Mouse (Mus musculus) urinary bladder, postnatal 36 days (tissue): ENCODE measurements around the gene Wdr20.
"Not testable (repeated sequence)": the region's sequence is repeated elsewhere in the genome, so short reads cannot be mapped to it uniquely, and the experiment has no call there.

Experiments used
- DNase-seq, 2 experiments: peaks; one replicate each; pipeline ENCODE4 v3.0.0; 2022; ENCODE audit warnings: low spot score in 2 of 2, mixed read lengths in 1 of 2

Gene Wdr20

DNA sequence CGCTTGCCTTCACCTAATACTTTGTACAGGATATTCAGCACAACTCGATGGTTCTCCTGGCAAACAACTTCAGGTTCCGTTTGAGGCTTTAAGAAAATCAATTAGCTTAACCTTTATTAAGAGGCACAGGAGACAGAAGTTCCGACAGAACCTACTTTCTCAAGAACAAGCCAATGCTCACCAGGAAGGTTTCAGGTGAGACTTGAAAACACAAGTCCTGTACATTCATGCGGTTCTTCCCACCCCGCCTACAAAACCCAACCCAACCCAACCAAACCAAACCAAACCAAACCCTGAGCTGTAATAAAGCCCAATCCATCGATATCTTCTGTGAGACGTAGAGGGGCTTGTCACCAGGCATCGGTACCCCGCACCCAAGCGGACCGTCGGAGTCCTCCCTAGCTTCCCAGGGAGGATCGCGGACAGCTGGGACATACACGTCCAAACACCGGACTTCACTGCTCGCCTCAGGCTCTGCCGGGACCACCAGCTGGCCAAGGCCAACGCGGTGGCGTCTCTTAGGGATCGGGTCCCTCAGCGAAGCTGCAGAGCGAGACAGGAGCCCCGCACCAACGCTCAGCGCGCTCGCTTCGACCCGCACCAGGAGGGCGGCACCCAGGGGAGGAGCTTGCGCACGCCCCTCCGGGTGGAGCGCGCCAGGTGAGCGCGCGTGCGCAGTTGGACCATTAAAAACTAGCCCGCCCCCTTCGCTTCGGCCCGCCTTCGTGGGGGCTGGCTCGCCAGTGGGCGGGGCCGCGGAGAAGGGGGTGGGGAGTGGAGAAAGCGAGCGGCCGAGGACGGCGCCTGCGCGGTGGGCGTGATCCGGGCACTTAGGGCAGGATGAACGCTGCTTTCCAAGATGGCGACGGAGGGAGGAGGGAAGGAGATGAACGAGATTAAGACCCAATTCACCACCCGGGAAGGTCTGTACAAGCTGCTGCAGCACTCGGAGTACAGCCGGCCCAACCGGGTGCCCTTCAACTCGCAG is at the start of gene Wdr20:
Gene Wdr20, plus strand, starts transcription at position 775 of the 988 bp plus-strand sequence.
- peak; percentile 98 for DNase-seq

DNA sequence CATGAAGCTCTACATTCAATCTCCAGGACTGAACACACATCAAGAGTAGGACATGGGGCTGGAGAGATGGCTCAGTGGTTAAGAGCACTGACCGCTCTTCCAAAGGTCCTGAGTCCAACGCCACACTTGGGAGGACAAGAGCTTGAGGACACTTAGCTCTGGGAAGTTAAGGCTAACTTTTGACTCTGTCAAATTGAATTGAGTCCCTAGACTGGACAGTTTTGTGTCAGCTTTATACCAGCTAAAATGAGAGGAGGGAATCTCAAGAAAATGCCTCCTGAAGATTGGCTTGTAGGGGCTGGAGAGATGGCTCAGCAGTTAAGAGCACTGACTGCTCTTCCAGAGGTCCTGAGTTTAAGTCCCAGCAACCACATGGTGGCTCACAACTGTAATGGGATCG is 48.8 kb upstream of the Wdr20 start:
- not testable (repeated sequence) for DNase-seq

DNA sequence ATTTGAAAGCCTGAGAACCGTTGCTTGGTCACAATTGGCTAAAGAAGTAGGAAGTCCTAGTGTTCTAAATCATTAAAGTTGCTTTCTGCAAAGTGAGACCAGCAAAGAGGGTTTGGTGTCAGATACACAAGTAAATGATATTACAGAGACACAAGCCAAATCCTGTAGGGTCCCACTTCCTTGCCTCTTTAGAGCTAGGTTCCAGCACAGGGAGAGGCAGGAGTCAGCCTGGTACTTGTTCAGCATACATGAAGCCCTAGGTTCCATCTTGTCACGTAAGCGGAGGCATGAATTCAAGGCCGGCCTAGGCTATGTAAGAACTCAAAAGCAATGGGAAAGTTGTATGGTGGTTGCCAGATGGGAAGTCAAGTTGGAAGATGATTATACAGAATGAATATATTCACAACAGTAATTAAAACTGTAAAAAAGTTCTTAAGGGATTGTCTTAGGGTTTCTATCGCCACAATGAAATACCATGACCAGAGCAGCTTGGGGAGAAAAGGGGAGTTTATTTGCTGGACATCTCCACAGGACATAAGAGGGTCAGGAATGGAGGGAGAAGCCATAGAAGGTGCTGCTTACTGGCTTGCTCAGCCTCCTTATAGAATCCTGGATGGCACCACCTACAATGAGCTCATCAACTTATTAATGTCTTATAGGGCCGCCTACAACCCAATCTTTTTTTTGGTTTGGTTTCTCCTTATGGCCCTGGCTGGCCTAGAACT is 47.7 kb upstream of the Wdr20 start:
- DNase-seq: no peak

DNA sequence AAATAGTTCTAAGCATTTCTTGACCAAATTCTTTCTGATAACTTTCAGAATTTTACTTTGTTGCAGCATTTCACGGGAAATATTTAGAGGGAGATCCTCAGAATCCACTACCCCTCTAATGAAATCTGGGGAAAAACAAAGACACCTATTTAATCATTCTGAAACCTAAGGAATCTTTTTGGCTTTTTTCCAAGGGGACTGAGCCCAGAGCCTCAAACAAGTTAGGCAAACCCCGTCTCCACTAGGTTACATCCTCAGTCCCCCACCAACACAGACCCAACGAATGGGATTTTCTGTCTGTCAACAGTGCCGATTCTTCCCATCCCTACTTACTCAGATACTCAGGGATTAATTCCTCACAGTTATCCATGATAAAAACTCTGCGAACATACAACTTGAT is 44.4 kb upstream of the Wdr20 start:
- not testable (repeated sequence) for DNase-seq

DNA sequence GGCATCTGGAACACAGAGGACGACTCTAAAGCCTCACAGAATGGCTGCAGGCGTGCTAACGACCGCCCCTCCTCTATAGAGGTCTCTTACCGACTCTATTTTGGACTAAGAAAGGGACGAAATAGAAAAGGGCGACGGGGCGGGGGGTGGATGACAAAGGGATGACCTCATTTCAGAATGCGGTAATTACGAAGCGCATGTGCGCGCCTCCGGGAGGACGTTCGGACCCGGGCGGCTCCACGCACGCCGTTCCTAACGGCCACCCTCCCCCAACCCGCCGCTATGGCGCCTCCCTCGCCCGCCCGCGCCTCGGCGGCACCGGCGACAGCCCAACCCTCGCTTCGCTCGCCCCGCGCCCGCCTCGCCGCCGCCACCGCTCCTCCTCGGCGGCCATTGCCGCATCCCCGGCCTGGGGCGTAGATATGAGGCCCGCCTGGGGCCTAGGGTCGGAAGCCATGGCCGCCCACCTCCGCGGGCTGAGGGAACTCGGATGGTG is 42.0 kb upstream of the Wdr20 start:
- peak; percentile 26 to 30 for DNase-seq

DNA sequence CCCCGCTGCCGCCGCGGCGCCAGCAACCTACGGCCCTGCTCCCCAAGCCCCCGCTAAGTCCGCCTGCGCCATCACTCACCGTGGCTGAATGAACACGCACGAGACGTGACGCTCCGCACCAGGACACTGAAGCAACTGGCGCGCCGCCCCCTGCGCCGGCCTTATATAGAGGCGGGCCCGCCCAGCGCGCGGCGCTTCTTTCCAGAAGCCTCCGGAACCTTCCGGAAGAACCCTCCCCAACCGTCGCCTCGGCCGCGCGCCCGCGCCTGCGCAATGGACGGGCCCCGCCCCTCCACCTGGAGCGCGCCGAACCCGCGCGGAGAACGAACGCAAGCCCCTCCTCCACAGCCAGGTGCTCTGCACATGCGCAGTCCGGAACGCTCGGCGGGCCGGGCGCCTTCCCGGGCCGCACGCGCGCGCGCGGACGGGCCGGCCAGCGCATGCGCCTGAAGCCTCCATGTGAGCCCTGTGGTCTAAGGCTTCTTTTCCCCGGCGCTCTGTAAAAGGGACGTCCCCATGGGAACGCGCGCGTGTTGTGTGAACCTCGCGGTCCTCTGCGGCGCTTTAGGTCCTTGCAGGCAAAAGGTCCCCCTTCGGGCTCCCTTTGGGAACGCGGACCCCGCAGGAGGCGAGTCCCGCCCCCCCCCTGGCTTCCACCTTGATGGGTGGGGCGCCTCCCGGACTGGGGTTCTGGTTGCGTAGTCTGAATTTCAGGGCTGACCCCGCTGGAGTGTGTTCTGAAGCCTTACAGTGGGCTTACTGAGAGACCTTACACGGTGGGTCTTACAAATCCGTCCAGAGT is 41.4 kb upstream of the Wdr20 start:
- DNase-seq: peak; percentile 98

DNA sequence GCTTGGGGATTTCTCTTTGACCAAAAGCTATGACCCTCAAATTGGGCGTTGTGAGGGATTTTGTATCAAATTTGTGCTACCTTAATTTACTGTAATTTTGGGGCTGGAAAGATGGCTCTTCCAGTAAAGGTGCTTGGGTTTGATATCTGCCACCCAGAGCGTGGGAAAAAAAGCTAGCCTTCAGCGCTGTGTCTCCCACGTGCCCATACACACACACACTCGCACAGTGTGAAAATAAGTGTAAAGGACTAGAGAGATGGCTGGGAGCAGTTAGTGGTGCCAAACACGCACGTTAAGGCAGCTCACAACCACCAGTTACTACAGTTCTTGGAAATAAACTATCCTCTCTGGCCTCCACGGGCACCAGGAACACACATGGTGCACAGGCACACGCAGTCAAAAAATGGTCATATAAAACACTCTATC is 40.8 kb upstream of the Wdr20 start:
- no peak for DNase-seq

DNA sequence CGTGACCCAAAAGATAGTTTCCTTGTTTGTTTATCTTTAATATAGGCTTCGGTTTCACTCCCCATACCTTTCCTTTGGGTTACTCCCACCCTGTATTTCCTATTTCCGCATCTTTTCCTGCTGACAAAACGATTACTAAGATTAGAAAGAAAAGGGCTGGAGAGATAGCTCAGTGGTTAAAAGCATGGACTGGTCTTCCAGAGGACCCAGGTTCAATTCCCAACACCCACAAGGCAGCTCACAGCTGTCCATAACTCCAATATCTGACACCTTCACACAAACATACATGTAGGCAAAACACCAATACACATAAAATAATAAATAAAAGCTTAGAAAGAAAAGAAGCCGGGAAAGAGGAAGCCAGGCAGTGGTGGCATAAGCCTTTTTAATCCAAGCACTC is 40.3 kb upstream of the Wdr20 start:
- no peak for DNase-seq

DNA sequence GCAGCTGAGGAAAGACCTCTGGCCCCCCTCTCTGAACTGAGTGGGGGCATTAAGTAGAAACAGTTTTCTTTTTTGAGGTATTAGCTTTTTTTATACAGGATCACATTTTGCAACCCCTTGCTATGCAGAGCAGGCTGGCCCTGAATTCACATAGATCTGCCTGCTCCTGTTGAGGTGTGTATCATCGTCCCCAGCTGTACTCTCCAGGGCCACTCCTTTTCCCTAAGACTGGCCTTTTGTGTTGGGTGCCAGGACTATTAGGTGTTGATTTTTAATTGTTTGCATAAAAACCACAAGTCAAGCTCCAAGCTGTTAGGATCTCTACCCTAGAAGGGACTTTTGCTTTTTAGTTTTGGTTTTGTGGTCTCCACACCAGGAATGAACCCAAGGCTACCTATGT is 39.7 kb upstream of the Wdr20 start:
- no peak for DNase-seq

DNA sequence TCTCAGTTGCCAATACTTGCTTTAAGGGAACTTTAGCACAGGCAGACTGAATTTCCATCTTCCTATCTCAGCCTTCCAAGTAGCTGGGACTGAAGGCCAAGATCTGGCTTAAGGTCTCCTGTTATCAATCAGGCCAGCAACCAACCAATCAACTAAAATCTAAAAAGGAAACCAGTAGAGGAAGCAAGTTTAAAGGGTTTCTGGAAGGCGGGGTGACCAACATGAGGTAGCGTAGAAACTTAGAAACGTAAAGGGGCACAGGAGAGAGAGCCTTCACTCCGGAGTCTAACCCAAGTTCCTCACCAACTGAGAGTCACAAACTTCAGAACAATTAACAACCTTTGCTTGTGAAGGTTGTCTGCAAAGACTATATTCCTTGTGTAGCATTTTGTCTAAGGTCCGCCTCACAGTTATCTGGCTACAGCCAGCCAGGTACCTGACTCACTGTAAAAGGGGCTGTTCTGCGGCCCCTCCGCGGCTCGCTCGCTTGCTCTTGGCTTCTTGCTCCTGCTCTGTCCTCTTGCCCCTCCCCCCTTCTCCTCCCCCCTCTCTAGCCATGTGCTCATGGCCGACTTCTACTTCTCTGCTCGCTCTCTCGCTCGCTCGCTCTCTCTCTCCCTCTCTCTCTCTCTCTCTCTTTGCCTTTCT is 39.1 kb upstream of the Wdr20 start:
- DNase-seq: no peak

DNA sequence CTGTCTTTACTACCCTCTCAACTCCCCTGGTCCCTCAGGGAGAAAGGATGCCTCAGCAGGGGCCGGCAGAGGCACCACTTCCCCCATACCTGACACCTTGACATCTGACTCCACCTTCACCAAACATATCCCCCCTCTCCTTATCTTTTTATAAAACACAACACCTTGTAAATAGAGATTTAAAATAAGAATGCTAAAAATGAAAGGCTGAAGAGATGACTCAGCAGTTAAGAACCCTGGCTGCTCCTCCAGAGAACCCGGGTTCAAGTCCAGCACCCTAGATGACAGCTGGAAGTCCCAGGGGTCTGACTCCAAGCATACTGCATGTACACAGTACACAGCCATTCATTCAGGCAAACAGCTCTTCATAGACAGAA is 38.6 kb upstream of the Wdr20 start:
- no peak for DNase-seq

DNA sequence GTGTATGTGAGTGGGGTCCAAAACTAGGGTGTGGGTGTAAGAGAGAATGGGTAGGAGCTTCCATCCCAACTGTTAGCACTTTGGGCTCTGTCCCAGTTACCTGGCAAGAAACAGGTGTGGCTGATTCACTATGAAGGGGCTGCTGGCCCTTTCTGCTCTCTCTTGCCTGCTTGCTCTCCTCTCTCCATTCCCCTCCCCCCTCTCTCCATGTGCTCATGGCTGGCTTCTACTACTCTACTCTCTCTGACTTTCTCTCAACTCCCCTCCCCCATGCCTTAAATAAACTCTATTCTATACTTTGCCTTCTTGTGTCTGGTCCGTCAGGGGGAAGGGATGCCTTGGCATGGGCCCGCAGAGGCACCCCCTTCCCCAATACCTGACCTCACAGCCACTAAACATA is 37.0 kb upstream of the Wdr20 start:
- no peak for DNase-seq

DNA sequence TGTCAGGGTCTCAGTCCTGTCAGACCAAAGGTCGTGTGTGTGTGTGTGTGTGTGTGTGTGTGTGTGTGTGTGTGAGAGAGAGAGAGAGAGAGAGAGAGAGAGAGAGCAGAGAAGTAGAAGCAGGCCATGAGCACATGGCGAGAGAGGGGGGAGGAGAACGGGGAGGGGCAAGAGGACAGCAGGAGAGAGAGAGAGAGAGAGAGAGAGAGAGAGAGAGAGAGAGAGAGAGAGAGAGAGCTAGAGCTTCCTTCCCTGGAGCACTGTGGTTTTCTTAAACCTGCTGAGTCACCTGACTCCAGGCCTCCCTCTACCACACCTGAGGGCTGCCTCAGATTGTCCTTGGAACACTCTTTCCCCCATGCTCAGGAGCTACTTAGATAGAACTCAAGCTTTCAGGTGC is 36.4 kb upstream of the Wdr20 start:
- DNase-seq: not testable (repeated sequence)

DNA sequence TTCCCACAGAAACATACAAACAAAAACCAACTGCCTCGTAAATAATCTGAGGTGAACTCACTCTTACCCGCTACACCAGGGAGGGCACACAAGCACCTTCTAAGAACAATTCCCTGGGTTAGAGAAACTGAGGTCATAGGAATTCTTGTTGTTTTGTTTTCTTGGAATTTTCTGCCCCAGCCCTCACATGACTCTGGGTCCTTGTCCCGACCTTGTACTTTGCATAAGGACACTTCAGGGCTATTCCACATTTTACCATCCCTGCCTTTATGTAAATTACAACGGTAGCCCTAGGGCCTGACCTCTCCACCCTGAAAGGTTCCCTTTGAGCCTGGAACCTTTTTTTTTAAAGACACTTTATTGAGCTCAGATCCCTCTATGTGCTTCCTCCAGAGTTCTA is 35.2 kb upstream of the Wdr20 start, which contains the start of gene Hsp90aa1:
Gene Hsp90aa1, minus strand, starts transcription at position 173 of the 400 bp plus-strand sequence.
- DNase-seq: no peak

DNA sequence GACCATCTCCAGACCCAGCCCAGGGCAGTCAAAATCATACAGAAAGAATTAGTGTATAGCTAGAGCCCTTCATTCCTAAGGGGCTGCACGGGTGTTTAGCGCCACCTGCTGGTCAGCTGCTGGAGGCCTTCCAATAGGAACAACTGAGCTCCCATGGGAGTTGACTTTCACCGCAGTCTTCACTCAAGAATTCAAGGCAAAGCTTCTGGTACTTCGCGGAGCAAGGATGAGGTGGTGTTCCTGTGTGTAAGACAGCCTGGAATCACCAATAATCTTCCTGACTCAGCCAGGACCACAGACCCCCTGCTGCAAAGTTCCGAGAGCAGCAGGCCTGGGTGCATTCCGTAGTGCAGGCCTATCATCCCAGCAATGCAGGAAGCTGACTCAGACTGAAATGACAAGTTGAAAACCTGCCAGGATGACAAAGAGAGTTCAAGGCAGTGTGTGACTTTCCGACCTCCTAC is 34.7 kb upstream of the Wdr20 start:
- DNase-seq: peak; percentile 86 to 88

DNA sequence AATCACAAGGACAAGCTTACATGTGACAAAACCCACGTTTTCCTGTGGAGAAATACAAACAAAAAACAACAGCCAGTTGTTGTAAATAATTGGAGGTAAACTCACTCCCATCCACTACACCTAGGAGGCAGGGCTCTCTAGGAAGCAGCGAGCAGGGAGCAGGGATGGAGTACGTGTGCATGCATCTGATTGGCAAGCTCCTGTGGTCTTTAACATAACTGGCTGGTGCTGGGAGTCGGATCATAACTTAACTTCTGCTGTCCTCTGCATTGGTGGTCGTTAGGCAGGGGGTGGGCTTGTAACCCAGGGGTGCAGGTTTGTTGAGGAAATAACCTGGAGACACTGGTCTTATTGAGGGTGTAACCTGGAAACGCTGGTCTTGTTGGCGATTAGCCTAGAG is 34.1 kb upstream of the Wdr20 start:
- no peak for DNase-seq

DNA sequence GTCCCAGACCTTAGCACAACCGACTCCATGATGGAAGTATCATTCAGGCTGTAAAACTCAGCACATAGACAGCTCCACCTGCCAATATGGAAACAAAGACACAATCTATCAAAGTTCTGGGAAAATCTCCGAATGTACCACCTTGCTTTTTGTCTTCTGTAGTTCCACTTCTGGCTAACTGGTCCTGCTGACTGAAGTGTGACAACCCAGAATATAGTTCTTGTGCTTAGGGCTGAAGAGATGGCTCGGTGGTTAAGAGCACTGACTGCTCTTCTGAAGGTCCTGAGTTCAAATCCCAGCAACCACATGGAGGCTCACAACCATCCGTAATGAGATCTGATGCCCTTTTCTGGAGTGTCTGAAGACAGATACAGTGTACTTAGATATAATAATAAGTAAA is 32.3 kb upstream of the Wdr20 start:
- DNase-seq: not testable (repeated sequence)

DNA sequence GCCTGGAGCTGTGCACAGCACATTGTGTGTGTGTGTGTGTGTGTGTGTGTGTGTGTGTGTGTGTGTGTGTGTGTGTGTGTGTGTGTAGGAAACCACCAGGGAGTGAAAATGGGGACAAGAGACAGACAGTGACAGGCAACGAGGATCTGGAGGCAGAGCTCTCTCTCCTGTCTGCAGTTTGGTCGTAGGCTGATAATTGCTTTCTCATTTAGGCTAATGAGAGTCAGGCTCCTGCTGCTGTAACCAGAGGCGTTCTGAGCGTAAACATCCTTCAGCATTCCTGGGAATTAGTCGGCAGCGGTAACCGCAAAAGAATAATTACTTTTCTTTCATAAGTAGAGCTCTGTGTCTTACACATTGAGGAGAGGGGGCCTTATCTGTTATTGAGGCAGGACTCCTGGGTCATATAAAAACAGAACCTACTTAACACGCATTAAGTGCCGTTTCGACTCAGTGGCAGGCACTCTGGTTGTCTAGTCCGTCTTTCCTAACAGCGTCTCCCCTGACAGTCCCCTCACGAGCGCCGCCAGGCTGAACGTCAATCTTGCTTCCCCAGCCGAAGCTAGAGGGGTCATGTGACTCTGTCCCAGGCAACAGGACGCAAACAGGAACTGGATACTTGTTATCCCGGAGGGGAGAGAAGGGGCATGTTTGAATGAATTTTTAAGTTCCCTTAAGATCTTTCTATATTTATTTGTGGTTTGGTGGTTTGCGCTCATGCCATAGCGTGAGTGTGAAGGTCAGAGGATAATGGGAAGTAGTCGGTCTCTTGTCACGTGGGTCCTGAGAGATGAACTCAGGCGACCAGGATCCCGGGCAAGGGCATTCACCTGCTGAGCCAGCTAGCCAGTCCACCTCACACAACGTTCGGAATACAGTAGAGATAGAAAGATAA is 31.2 kb upstream of the Wdr20 start:
- DNase-seq: peak; percentile 24 to 49

DNA sequence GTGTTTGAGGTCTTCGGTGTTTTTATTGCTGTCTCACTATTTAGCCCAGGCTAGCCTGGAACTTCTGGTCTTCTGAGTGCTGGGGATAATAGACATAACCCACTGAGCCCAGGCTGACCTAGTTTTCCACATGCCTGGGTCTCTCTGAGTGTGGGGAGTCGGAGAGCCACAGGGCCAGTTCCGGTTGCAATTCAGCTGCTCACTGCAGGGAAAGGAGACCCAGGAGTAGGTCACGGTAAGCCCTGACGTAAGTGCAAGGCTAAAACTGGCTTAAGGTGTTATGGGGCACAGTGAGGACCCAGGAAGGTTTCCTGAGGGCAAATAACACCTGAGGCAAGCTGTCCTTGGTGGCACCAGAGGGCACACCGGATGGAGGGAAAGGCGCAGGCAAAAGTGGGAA is 30.3 kb upstream of the Wdr20 start:
- DNase-seq: no peak

DNA sequence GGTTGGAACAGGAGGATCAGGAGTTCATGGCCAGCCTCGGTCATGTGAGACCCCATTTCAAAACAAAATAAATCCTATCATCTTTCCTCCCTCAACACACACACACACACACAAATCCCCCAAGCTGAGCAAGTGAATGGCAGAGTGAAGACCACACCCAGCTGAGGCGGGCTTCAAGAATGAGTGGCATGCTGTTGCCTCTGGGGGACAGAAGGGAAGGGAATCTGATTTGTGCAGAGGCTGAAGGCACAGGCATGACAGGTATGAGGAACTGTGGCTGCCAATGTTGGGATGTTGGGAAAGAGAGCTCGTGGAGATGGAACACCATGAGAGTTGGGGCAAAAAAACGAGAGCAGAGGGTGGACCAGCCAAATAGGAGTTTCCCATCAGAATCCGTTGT is 26.5 kb upstream of the Wdr20 start:
- DNase-seq: no peak
